Mouse (Mus musculus): Measurements from ENCODE around the gene Vmn1r224. TPM values are rescaled to one million over a fixed set of nuclear protein-coding genes. Genes with fewer than 3 reads are reported as not detected.

Vmn1r224 gene
- polyA plus RNA-seq (2017; shearing (Covaris generic)): not detected

DNA sequence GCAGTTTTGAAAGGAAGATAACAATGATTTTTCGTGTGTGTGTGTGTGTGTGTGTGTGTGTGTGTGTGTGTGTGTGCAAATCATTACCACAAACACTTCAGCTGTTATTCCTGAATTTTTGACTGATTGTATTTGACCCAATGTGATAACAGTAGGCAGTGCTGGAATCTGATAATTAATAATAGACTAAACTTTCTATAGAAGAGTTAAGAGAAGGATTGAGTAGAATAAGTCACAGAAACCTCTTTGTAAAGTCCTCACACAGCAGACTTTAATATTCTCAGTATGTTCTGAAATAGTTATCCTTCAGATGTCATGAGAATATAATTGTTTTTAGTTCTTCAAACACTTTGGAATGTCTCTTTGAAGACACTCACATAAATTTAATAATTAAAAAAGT is at the start of gene Vmn1r224:
Gene Vmn1r224 (plus strand): TSS at position 301 of the 400 bp plus-strand sequence.
- no peak for ATAC-seq

GRCm38 (mm10) chr17:20399105-20399504 is 14.8 kb upstream of the Vmn1r224 start:
- ATAC-seq: no peak

- no peak for ATAC-seq
These were observed 25.3 kb downstream of the Vmn1r224 start for GRCm38 (mm10) chr17:20439263-20439662.

GRCm38 (mm10) chr17:20473311-20473710 is 59.4 kb downstream of the Vmn1r224 start:
- ATAC-seq: no peak

Other genes with a start within 250 kb of the Vmn1r224 start
- gene Fpr-rs6, start 231.0 kb upstream of the Vmn1r224 start, polyA plus RNA-seq (2017; shearing (Covaris generic)): not detected
- not detected for gene Vmn2r105, start 179.1 kb upstream of the Vmn1r224 start, polyA plus RNA-seq (2017; shearing (Covaris generic))
- gene Vmn2r106, start 128.6 kb upstream of the Vmn1r224 start, polyA plus RNA-seq (2017; shearing (Covaris generic)): not detected
- gene Vmn2r107, start 68.9 kb upstream of the Vmn1r224 start, polyA plus RNA-seq (2017; shearing (Covaris generic)): not detected
- gene Vmn2r108, start 67.2 kb downstream of the Vmn1r224 start, polyA plus RNA-seq (2017; shearing (Covaris generic)): not detected
- not detected for gene Vmn1r225, start 84.0 kb downstream of the Vmn1r224 start, polyA plus RNA-seq (2017; shearing (Covaris generic))
- not detected for gene Vmn2r109, start 150.6 kb downstream of the Vmn1r224 start, polyA plus RNA-seq (2017; shearing (Covaris generic))
- not detected for gene Vmn2r110, start 182.3 kb downstream of the Vmn1r224 start, polyA plus RNA-seq (2017; shearing (Covaris generic))
- gene Fpr-rs3, start 210.7 kb downstream of the Vmn1r224 start, polyA plus RNA-seq (2017; shearing (Covaris generic)): not detected